Mouse (Mus musculus) liver, embryonic 11.5 days (tissue): ENCODE measurements around the gene Myod1. TPM values are rescaled to one million over a fixed set of nuclear protein-coding genes. Genes with fewer than 3 reads are reported as not detected.

Source experiments
- ATAC-seq: fragments of 200-750 bp; cut with Nextera tagmentation; replicated peaks from 2 replicates; pipeline ENCODE4 v1.8.0; 2017; ENCODE audit warnings: moderate number of reproducible peaks, mild to moderate bottlenecking, moderate TSS enrichment, moderate library complexity; ENCODE audit not compliant: low FRiP score
- DNase-seq: peaks from one replicate; pipeline ENCODE4 v3.0.0-alpha.2; 2017; ENCODE audit warnings: low spot score
- H3K27ac ChIP-seq: fragments of 300-500 bp; sonication (generic); 2 replicates; pipeline ENCODE4 v1.5.1; 2014; ENCODE audit warnings: mild to moderate bottlenecking, low read depth, low read length, control low read depth
- H3K27me3 ChIP-seq: fragments of 300-500 bp; sonication (generic); replicated peaks from 2 replicates; pipeline ENCODE4 v1.6.1; 2014; ENCODE audit warnings: low read length, mixed read lengths; ENCODE audit not compliant: control insufficient read depth, insufficient read depth
- H3K36me3 ChIP-seq: fragments of 300-500 bp; sonication (generic); 2 replicates; pipeline ENCODE4 v1.6.1; 2014; ENCODE audit warnings: mild to moderate bottlenecking, low read length, moderate library complexity, mixed read lengths; ENCODE audit not compliant: control insufficient read depth, insufficient read depth
- H3K4me1 ChIP-seq: fragments of 300-500 bp; sonication (generic); replicated peaks from 2 replicates; pipeline ENCODE4 v1.6.1; 2014; ENCODE audit warnings: low read length, mixed read lengths; ENCODE audit not compliant: control insufficient read depth, insufficient read depth
- H3K4me2 ChIP-seq: fragments of 300-500 bp; sonication (generic); 2 replicates; pipeline ENCODE4 v1.6.1; 2014; ENCODE audit warnings: mild to moderate bottlenecking, control low read depth, moderate library complexity
- H3K4me3 ChIP-seq: fragments of 300-500 bp; sonication (generic); 2 replicates; pipeline ENCODE4 v1.5.1; 2014; ENCODE audit warnings: low read depth, low read length, control low read depth
- H3K9ac ChIP-seq: fragments of 300-500 bp; sonication (generic); 2 replicates; pipeline ENCODE4 v1.6.1; 2014; ENCODE audit warnings: low read depth, low read length, control low read depth
- H3K9me3 ChIP-seq: fragments of 300-500 bp; sonication (generic); 2 replicates; pipeline ENCODE4 v1.6.1; 2016; ENCODE audit warnings: low read length, inconsistent platforms, mixed read lengths; ENCODE audit not compliant: control insufficient read depth
- WGBS: fragments of 180-500 bp; shearing (Covaris S2); extraction: QIAGEN DNeasy Blood & Tissue Kit; methylation state at CpG from one replicate; pipeline ENCODE4 v1.1.7; 2014; 5-methylcytosine and 5-hydroxymethylcytosine counted together
- polyA plus RNA-seq: library from polyadenylated mRNA; unstranded; fragments of >200 nt; fragmentation: Nextera tagmentation; extraction: Ambion mirVana; gene quantifications from 2 replicates; pipeline ENCODE4 v1.2.1, GENCODE M21; 2014

The Myod1 gene
- 2.1 and 2.3 TPM in 2 replicates for polyA plus RNA-seq

DNA sequence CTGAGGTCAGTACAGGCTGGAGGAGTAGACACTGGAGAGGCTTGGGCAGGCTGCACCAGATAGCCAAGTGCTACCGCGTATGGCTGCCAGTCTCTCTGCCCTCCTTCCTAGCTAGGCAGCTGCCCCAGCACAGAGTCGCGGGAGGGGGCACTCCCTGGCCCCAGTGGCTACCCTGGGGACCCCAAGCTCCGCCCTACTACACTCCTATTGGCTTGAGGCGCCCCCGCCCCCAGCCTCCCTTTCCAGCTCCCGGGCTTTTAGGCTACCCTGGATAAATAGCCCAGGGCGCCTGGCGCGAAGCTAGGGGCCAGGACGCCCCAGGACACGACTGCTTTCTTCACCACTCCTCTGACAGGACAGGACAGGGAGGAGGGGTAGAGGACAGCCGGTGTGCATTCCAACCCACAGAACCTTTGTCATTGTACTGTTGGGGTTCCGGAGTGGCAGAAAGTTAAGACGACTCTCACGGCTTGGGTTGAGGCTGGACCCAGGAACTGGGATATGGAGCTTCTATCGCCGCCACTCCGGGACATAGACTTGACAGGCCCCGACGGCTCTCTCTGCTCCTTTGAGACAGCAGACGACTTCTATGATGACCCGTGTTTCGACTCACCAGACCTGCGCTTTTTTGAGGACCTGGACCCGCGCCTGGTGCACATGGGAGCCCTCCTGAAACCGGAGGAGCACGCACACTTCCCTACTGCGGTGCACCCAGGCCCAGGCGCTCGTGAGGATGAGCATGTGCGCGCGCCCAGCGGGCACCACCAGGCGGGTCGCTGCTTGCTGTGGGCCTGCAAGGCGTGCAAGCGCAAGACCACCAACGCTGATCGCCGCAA is at the start of gene Myod1:
Gene Myod1 (plus strand): TSS at position 303 of the 836 bp plus-strand sequence.
- Histone ChIP-seq H3K27ac (no peak within 1 kb of the TSS), H3K36me3 (no peaks in the 10 kb centered on the region), H3K9ac (no peak within 1 kb of the TSS), H3K4me1 (no peaks in the 10 kb centered on the region), H3K4me2 (no peak within 1 kb of the TSS; the same call in 1 of the 2 replicates), H3K4me3 (no peak within 1 kb of the TSS), H3K27me3 (peaks cover 64% of the 10 kb centered on the region), H3K9me3 (no peaks in the 10 kb centered on the region)
- WGBS, result 8% methylated on average over 44 of the region's 44 CpGs
- no peak for ATAC-seq
- DNase-seq, result no peak

DNA sequence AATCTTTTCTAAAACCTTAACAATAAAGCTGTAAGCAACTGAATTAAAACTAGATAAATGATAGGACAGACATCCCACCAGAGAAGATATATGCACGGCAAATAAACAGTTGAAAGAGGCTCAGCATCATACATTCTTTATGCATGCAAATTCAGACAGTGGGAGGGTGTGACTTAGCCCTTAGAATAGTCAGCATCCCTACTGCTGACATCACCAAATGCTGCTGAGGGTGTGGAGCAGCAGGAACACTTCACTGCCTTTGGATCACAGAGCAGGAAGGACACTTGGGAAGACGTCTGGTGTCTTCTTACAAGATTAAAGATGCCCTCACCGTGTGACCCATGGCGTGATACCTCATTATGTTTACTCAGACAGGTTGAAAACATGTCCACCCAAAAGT is 48.4 kb upstream of the Myod1 start:
- no peak overlapping the region for H3K4me2 ChIP-seq
- no peak overlapping the region for H3K4me3 ChIP-seq
- no peak overlapping the region for H3K27ac ChIP-seq
- 57% methylated on average over 4 of the region's 4 CpGs for WGBS
- DNase-seq, result no peak
- ATAC-seq, result no peak
- H3K9ac ChIP-seq, result no peak overlapping the region
- H3K9me3 ChIP-seq, result no peaks in the 10 kb centered on the region
- no peaks in the 10 kb centered on the region for H3K4me1 ChIP-seq
- H3K36me3 ChIP-seq, result no peaks in the 10 kb centered on the region
- H3K27me3 ChIP-seq, result no peaks in the 10 kb centered on the region

DNA sequence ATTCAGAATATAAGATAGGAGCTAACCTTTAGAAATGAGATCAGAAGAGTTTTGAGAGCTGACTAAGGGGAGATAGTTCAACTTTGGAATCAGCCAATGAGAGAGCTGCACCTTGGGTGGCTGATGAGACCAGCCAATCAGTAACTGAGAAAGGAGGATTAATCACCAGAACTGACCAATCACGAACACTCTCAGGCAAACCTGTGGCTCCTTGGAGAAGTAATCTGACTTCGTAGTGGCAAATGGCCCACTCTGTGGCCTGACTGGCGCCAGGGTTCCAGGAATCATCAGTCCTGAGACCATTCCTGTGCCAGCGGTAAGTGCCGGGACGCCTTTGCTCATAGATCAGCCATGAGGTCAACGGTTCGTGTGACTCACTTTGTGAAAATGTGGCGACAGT is 38.9 kb upstream of the Myod1 start:
- ATAC-seq (no peak), DNase-seq (no peak)
- WGBS, result 85% methylated on average over 9 of the region's 9 CpGs
- no peak overlapping the region for H3K9ac ChIP-seq
- no peak overlapping the region for H3K4me2 ChIP-seq
- H3K36me3 ChIP-seq, result no peaks in the 10 kb centered on the region
- no peak overlapping the region for H3K27ac ChIP-seq
- H3K4me1 ChIP-seq, result no peaks in the 10 kb centered on the region
- no peaks in the 10 kb centered on the region for H3K27me3 ChIP-seq
- H3K4me3 ChIP-seq, result no peak overlapping the region
- H3K9me3 ChIP-seq, result no peaks in the 10 kb centered on the region

DNA sequence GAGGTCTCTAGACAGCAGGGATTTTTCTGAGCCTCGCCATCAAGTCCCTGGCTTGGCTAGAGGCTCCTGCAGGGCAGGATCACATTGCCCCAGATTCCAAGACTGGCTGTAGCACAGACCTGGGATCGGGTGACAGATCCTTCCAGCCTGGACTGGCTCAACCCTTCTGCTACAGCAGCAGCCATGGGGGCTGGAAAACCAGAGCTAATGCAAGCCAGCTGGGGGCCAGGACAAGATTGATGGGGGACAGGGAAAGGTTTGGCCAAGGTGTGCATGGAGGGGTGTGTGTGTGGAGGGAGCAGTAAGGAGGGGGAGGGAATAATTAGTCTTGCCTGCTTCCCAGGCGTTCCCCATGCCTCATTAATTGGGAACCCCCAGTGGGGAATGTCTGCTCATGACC is 36.5 kb upstream of the Myod1 start:
- H3K36me3 ChIP-seq, result no peaks in the 10 kb centered on the region
- no peak overlapping the region for H3K27ac ChIP-seq
- no peaks in the 10 kb centered on the region for H3K27me3 ChIP-seq
- H3K9me3 ChIP-seq, result no peaks in the 10 kb centered on the region
- H3K4me1 ChIP-seq, result no peaks in the 10 kb centered on the region
- H3K4me3 ChIP-seq, result no peak overlapping the region
- DNase-seq, result no peak
- no peak for ATAC-seq
- H3K4me2 ChIP-seq, result no peak overlapping the region
- 43% methylated on average over 3 of the region's 3 CpGs for WGBS
- H3K9ac ChIP-seq, result no peak overlapping the region

DNA sequence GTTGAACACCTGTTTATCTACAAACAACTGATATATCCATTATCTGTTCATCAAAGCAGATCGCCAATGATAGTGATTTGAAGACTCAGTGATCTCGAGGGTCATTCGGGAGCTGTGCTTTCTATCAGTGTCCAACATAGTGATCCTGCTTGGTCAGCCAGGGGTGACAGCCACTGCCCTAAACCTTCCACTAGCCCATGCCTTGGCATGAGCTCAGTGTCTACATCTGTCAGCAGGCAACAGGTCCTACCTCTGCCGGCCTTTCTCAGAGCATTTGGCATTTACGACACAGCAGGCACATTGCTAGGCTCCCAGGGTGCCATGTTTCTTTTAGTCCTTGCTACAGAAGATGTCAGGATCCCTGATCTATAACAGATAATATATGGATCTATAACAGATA is 36.0 kb upstream of the Myod1 start:
- Histone ChIP-seq H3K27ac (no peak overlapping the region), H3K36me3 (no peaks in the 10 kb centered on the region), H3K4me2 (no peak overlapping the region), H3K4me3 (no peak overlapping the region), H3K9me3 (no peaks in the 10 kb centered on the region), H3K9ac (no peak overlapping the region), H3K4me1 (no peaks in the 10 kb centered on the region), H3K27me3 (no peaks in the 10 kb centered on the region)
- WGBS, result 70% methylated on average over 5 of the region's 5 CpGs
- ATAC-seq (no peak), DNase-seq (no peak)

DNA sequence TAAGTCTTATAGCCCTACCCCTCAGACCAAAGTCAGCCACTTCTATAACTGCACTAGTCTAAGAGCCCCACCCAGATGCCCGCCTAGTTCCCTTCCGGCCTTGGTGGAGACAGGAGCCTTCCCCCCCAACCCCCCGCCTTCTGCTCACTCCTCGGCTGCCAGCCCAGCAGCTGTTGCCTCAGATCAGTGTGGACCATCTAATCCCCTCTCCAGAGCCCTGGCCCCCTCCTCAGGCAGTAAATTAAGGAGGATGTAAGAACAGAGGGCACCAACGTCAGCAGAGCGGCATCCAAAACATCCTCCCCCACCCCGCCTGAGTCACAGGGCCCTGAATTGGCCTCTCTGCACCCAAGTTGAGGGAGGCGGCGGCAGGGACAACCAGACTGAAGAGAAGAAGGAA is 34.8 kb upstream of the Myod1 start:
- 78% methylated on average over 9 of the region's 9 CpGs for WGBS
- Histone ChIP-seq H3K27me3 (no peaks in the 10 kb centered on the region), H3K4me1 (no peaks in the 10 kb centered on the region), H3K36me3 (no peaks in the 10 kb centered on the region), H3K4me3 (no peak overlapping the region), H3K9ac (no peak overlapping the region), H3K4me2 (no peak overlapping the region), H3K27ac (no peak overlapping the region), H3K9me3 (no peaks in the 10 kb centered on the region)
- no peak for DNase-seq
- no peak for ATAC-seq

DNA sequence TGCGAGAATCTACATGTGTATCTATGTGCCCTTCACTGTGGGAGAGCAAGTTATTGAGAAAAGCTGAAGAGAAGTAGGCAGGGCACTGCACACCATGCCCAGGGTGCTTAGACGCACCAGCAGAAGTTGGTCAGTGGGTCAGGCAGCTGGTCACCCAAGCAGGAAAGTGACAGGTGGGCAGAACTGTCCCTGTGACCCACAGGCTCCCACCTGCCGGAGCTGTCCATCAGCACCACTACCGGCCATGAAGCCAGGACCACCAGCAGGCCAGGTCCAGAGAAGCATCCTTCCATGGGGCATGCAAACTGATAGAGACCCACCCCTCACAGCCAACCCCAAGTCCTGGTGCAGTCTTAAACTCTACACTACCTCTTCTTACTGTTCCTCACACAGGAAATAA is 28.6 kb upstream of the Myod1 start:
- Histone ChIP-seq H3K4me2 (no peak overlapping the region), H3K9me3 (no peaks in the 10 kb centered on the region), H3K36me3 (no peaks in the 10 kb centered on the region), H3K4me3 (no peak overlapping the region), H3K27me3 (peaks cover 26% of the 10 kb centered on the region), H3K9ac (no peak overlapping the region), H3K4me1 (no peaks in the 10 kb centered on the region), H3K27ac (no peak overlapping the region)
- DNase-seq, result no peak
- no peak for ATAC-seq
- 73% methylated on average over 4 of the region's 4 CpGs for WGBS

DNA sequence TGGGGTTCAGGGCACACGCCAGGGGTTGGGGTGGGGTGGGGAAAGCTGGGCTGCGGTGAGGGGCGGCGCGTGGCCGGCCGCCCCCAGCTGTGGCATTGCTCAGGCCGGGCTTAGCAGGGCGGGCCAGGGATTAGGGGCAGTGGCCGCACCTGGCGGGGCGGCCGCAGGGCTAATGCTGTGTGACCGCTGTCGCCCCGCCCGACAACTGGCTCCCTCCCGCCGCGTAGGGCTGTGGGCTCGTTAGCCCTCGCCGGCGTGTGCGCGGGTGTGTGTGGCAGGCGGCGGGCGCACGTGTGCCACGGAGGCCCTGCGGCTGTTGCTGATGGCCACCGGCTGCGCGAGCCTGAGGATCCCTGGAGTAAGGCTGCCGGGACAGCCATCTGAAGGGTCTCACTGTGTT is 27.5 kb upstream of the Myod1 start:
- Histone ChIP-seq H3K4me1 (no peaks in the 10 kb centered on the region), H3K9me3 (no peaks in the 10 kb centered on the region), H3K9ac (no peak overlapping the region), H3K27me3 (peaks cover 26% of the 10 kb centered on the region), H3K4me2 (no peak overlapping the region), H3K36me3 (no peaks in the 10 kb centered on the region), H3K4me3 (no peak overlapping the region), H3K27ac (no peak overlapping the region)
- no peak for DNase-seq
- no peak for ATAC-seq
- 10% methylated on average over 34 of the region's 36 CpGs for WGBS

DNA sequence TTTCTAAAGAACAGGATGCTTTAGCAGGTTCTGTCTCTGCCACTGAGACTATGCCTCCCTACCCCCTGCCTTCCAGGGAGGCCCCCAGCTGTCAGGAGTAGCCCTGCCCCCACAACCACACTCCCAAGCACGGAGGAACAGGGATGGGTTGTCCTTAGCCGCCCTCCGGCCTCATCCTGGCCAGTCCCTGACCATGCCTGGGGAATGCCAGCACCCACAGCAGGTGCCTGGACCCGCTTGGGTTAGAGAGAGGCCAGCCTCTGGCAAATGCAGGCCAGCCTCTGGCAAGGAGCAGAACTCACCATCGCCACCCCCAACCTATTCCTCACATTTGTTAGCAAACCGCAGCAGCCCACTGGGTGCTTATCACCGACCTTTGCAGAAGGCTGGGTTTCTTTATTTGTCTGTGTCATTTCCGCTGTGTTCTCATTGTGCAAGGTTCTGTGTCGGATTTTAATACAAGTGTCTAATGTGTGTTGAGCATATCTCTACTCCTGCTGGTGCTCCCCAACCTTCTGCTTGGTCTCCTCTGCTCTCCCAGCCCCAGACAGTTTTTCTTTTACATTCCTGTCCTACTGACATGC is 26.1 kb upstream of the Myod1 start:
- Histone ChIP-seq H3K4me2 (no peak overlapping the region), H3K27ac (no peak overlapping the region), H3K27me3 (peaks cover 26% of the 10 kb centered on the region), H3K9me3 (no peaks in the 10 kb centered on the region), H3K36me3 (no peaks in the 10 kb centered on the region), H3K4me1 (no peaks in the 10 kb centered on the region), H3K9ac (no peak overlapping the region), H3K4me3 (no peak overlapping the region)
- ATAC-seq, result no peak
- WGBS, result 48% methylated on average over 9 of the region's 9 CpGs
- DNase-seq, result no peak
